Mouse (Mus musculus): ENCODE measurements around the gene Cep152. TPM values are rescaled to one million over a fixed set of nuclear protein-coding genes. Genes with fewer than 3 reads are reported as not detected.

Gene Cep152
- polyA plus RNA-seq, 1 experiment from 2014 or later, result 4.0 TPM

DNA sequence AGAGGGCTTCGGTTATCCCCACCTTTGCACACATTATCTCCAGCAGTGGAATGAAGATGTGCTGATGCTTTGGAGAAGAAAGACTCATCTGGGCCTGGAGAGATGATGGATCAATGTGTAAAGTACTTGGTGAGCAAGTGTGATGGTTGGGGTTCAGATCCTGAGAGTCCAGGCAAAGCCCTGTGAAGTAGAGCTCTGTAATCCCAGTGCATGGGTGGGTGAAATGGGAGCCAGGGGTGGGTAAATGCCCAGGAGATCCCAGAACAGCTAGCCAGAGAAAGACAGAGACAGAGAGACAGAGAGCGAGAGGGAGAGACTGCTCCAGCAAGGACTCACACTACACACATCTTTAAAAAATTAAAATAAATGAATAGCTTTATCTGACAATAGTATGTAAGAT lies 28.4 kb upstream of the Cep152 start:
- H3K27me3 ChIP-seq (ENCODE audit: control insufficient read depth, insufficient read depth, low read length), result no peaks in the 10 kb centered on the region
- no peak overlapping the region for H3K4me2 ChIP-seq (ENCODE audit: low read length)
- no peak overlapping the region for H3K27ac ChIP-seq (replicated peaks in 1 of 2; ENCODE audit: control insufficient read depth in 1 of 2, insufficient read depth in 1 of 2, low read depth in 2 of 2, low read length in 2 of 2)
- no peak for ATAC-seq (ENCODE audit: insufficient number of reproducible peaks, insufficient read depth, low FRiP score, low read depth)
- H3K4me3 ChIP-seq (ENCODE audit: control insufficient read depth in 1 of 2, insufficient read depth in 1 of 2, low read depth in 1 of 2, low read length in 2 of 2), result no peak overlapping the region
- no peaks in the 10 kb centered on the region for H3K36me3 ChIP-seq (ENCODE audit: control insufficient read depth, insufficient read depth, low read length)
- WGBS, result 81% methylated on average over 2 of the region's 2 CpGs
- H3K4me1 ChIP-seq (ENCODE audit: control insufficient read depth in 2 of 2, insufficient read depth in 2 of 2, low read length in 2 of 2), result no peaks in the 10 kb centered on the region
- no peaks in the 10 kb centered on the region for H3K9me3 ChIP-seq (ENCODE audit: control insufficient read depth, low read length)
- no peak overlapping the region for H3K9ac ChIP-seq (ENCODE audit: low read length)

DNA sequence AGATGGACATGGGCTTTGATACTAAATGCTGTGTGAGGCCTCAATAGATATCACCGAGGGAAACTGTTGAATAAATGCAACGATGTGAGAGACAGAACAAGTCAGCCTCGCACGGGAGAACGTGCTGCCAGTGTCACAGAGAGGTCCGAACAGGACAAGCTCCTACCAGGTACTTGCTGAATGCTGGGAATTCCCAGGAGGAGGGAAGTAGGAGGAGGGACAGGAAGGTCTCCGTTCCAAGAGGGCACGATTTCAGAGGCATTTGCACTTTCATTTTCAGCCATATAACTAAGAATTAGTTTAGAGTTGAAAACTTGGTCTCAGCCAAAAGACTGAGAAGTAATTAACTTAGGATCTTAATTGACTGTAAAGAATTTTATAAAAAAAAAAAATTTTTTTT lies 26.6 kb upstream of the Cep152 start:
- no peak for ATAC-seq (ENCODE audit: insufficient number of reproducible peaks, insufficient read depth, low FRiP score, low read depth)
- Histone ChIP-seq H3K36me3 (ENCODE audit: control insufficient read depth, insufficient read depth, low read length) (no peaks in the 10 kb centered on the region), H3K9ac (ENCODE audit: low read length) (no peak overlapping the region), H3K27ac (replicated peaks in 1 of 2; ENCODE audit: control insufficient read depth in 1 of 2, insufficient read depth in 1 of 2, low read depth in 2 of 2, low read length in 2 of 2) (no peak overlapping the region), H3K4me2 (ENCODE audit: low read length) (no peak overlapping the region), H3K4me1 (ENCODE audit: control insufficient read depth in 2 of 2, insufficient read depth in 2 of 2, low read length in 2 of 2) (0 out of 4 replicates have a peak, but pooled peaks cover 0 to 5% of the 10 kb centered on the region in 2 experiments), H3K27me3 (ENCODE audit: control insufficient read depth, insufficient read depth, low read length) (no peaks in the 10 kb centered on the region), H3K9me3 (ENCODE audit: control insufficient read depth, low read length) (no peaks in the 10 kb centered on the region), H3K4me3 (ENCODE audit: control insufficient read depth in 1 of 2, insufficient read depth in 1 of 2, low read depth in 1 of 2, low read length in 2 of 2) (no peak overlapping the region)
- WGBS, result 70% methylated on average over 8 of the region's 8 CpGs

DNA sequence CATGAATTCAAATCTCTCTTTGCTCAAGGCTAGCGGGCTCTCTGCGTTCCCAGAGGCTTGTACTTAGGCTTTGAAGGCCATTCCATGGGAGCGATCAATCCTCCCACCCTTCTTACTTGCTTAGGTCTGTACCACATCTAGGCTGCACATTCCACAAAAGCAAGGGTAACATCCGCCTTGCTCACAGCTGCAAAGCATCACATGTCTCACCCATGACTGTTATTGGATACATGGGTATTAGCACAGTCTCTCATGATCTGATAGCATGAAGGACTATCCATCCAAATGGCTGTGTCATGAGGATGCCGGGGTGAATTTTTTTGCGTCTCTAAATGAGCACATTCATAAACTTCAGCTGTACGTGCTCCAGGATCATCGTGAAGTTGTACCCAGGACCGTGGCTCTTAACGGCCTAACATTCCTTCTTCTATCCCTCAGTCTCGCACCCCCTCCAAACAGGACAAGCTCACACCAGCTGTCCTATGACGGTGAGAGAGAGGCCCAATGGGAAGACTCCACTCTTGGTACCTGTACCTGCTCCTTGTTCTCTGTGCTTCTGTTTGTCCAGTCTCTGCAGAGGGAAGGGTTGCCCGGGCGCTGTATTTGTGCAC lies 25.9 kb upstream of the Cep152 start:
- Histone ChIP-seq H3K9ac (ENCODE audit: low read length) (no peak overlapping the region), H3K36me3 (ENCODE audit: control insufficient read depth, insufficient read depth, low read length) (no peaks in the 10 kb centered on the region), H3K27me3 (ENCODE audit: control insufficient read depth, insufficient read depth, low read length) (no peaks in the 10 kb centered on the region), H3K4me1 (ENCODE audit: control insufficient read depth in 2 of 2, insufficient read depth in 2 of 2, low read length in 2 of 2) (0 out of 4 replicates have a peak, but pooled peaks cover 0 to 5% of the 10 kb centered on the region in 2 experiments), H3K27ac (replicated peaks in 1 of 2; ENCODE audit: control insufficient read depth in 1 of 2, insufficient read depth in 1 of 2, low read depth in 2 of 2, low read length in 2 of 2) (no peak overlapping the region), H3K4me2 (ENCODE audit: low read length) (no peak overlapping the region), H3K9me3 (ENCODE audit: control insufficient read depth, low read length) (no peaks in the 10 kb centered on the region), H3K4me3 (ENCODE audit: control insufficient read depth in 1 of 2, insufficient read depth in 1 of 2, low read depth in 1 of 2, low read length in 2 of 2) (no peak overlapping the region)
- ATAC-seq (ENCODE audit: insufficient number of reproducible peaks, insufficient read depth, low FRiP score, low read depth), result no peak
- 87% methylated on average over 14 of the region's 14 CpGs for WGBS

DNA sequence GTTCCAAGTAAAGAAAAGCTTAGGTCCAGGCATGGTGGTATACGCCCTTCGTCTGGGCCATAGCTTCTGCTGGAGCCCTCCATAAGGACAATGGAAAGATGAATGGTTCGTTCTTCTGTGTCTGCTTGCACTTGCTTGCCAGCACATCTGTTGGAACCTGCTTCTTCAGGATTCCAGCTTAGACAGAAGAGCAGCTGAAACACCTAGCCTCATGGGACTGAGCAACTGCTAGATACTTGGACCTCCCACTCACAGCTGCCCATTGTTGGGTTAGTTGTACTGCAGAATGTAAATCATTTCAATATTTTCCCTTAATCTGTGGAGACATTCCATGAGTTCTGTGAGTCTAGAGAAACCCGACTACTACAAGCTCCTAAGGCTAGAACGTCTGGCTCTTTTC lies 25.1 kb upstream of the Cep152 start:
- 87% methylated on average over 5 of the region's 5 CpGs for WGBS
- H3K27me3 ChIP-seq (ENCODE audit: control insufficient read depth, insufficient read depth, low read length), result no peaks in the 10 kb centered on the region
- no peak for ATAC-seq (ENCODE audit: insufficient number of reproducible peaks, insufficient read depth, low FRiP score, low read depth)
- 0 out of 4 replicates have a peak, but pooled peaks cover 0 to 5% of the 10 kb centered on the region in 2 experiments for H3K4me1 ChIP-seq (ENCODE audit: control insufficient read depth in 2 of 2, insufficient read depth in 2 of 2, low read length in 2 of 2)
- no peak overlapping the region for H3K9ac ChIP-seq (ENCODE audit: low read length)
- no peak overlapping the region for H3K4me3 ChIP-seq (ENCODE audit: control insufficient read depth in 1 of 2, insufficient read depth in 1 of 2, low read depth in 1 of 2, low read length in 2 of 2)
- no peaks in the 10 kb centered on the region for H3K36me3 ChIP-seq (ENCODE audit: control insufficient read depth, insufficient read depth, low read length)
- H3K27ac ChIP-seq (replicated peaks in 1 of 2; ENCODE audit: control insufficient read depth in 1 of 2, insufficient read depth in 1 of 2, low read depth in 2 of 2, low read length in 2 of 2), result no peak overlapping the region
- no peaks in the 10 kb centered on the region for H3K9me3 ChIP-seq (ENCODE audit: control insufficient read depth, low read length)
- H3K4me2 ChIP-seq (ENCODE audit: low read length), result no peak overlapping the region

DNA sequence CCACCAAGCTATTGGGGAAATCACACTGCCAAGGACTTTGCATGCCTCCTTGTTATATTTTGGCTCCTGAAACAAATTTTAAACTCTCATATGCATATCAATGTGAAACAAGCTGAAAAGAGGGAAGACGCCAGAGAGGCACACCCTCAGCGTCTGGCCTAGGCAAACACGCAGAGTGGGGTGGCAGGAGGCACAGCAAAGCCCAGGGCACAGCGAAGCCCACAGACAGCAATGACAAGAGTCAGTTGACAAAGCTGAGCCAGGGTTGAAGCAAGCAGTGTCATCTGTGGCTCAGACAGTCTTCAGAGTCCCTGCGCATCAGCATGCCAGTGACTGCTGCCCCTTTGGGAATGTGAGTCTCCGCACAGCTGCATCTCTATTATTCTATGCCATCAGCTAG lies 20.0 kb upstream of the Cep152 start:
- Histone ChIP-seq H3K4me3 (ENCODE audit: control insufficient read depth in 1 of 2, insufficient read depth in 1 of 2, low read depth in 1 of 2, low read length in 2 of 2) (no peak overlapping the region), H3K4me2 (ENCODE audit: low read length) (no peak overlapping the region), H3K36me3 (ENCODE audit: control insufficient read depth, insufficient read depth, low read length) (no peaks in the 10 kb centered on the region), H3K27me3 (ENCODE audit: control insufficient read depth, insufficient read depth, low read length) (no peaks in the 10 kb centered on the region), H3K9ac (ENCODE audit: low read length) (no peak overlapping the region), H3K9me3 (ENCODE audit: control insufficient read depth, low read length) (no peaks in the 10 kb centered on the region), H3K27ac (replicated peaks in 1 of 2; ENCODE audit: control insufficient read depth in 1 of 2, insufficient read depth in 1 of 2, low read depth in 2 of 2, low read length in 2 of 2) (no peak overlapping the region), H3K4me1 (ENCODE audit: control insufficient read depth in 2 of 2, insufficient read depth in 2 of 2, low read length in 2 of 2) (peaks cover 5 to 7% of the 10 kb centered on the region in 2 experiments; a peak in 2 of 4 replicates)
- 87% methylated on average over 6 of the region's 6 CpGs for WGBS
- ATAC-seq (ENCODE audit: insufficient number of reproducible peaks, insufficient read depth, low FRiP score, low read depth), result no peak

DNA sequence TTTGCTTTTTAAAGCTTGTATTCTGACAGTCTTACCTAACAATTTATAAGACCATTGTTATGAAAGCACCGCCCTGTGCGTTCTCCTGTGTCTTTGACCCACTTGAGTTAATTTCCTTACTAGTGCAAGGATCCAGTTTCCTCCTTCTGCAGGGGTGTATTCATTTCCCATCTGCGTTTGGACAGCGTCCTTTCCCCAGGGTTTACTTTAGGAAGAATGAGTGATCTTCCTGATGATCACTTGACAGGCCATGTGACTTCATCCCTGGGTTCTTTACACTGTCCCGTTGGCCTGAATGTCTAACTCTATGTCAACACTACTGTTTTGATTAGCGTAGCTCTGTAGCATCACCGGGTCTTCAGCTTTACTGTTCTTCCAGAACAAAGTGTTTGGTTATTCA lies 12.4 kb upstream of the Cep152 start:
- no peaks in the 10 kb centered on the region for H3K36me3 ChIP-seq (ENCODE audit: control insufficient read depth, insufficient read depth, low read length)
- 74% methylated on average over 7 of the region's 7 CpGs for WGBS
- no peak overlapping the region for H3K27ac ChIP-seq (replicated peaks in 1 of 2; ENCODE audit: control insufficient read depth in 1 of 2, insufficient read depth in 1 of 2, low read depth in 2 of 2, low read length in 2 of 2)
- no peak overlapping the region for H3K4me2 ChIP-seq (ENCODE audit: low read length)
- no peaks in the 10 kb centered on the region for H3K9me3 ChIP-seq (ENCODE audit: control insufficient read depth, low read length)
- no peak overlapping the region for H3K4me3 ChIP-seq (ENCODE audit: control insufficient read depth in 1 of 2, insufficient read depth in 1 of 2, low read depth in 1 of 2, low read length in 2 of 2)
- H3K9ac ChIP-seq (ENCODE audit: low read length), result no peak overlapping the region
- ATAC-seq (ENCODE audit: insufficient number of reproducible peaks, insufficient read depth, low FRiP score, low read depth), result no peak
- no peaks in the 10 kb centered on the region for H3K4me1 ChIP-seq (ENCODE audit: control insufficient read depth in 2 of 2, insufficient read depth in 2 of 2, low read length in 2 of 2)
- no peaks in the 10 kb centered on the region for H3K27me3 ChIP-seq (ENCODE audit: control insufficient read depth, insufficient read depth, low read length)

DNA sequence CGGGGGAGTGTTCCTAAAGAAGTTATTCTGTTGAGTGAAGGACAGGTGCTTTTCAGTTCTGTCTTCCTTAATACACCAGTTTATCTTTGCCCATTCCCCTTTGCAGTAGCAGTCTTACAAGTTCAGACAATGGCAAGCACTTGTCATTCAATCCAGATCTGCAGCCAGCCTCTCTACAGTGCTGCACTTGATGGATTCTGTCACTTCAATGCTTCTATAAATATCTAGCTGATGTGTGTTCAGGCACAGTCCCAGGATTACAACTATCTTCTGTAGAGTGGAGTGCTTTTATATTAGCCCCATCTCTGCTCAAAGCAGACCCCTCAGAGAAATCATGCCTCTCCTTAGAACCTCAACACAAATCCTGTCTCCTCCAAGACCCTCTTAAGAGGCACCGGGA lies 5.1 kb upstream of the Cep152 start:
- no peaks in the 10 kb centered on the region for H3K36me3 ChIP-seq (ENCODE audit: control insufficient read depth, insufficient read depth, low read length)
- peaks cover 8 to 24% of the 10 kb centered on the region in 2 experiments; a peak in 3 of 4 replicates for H3K4me1 ChIP-seq (ENCODE audit: control insufficient read depth in 2 of 2, insufficient read depth in 2 of 2, low read length in 2 of 2)
- ATAC-seq (ENCODE audit: insufficient number of reproducible peaks, insufficient read depth, low FRiP score, low read depth), result no peak
- H3K4me3 ChIP-seq (ENCODE audit: control insufficient read depth in 1 of 2, insufficient read depth in 1 of 2, low read depth in 1 of 2, low read length in 2 of 2), result no peak overlapping the region
- WGBS, result 43% methylated on average over 2 of the region's 2 CpGs
- no peak overlapping the region for H3K9ac ChIP-seq (ENCODE audit: low read length)
- H3K27me3 ChIP-seq (ENCODE audit: control insufficient read depth, insufficient read depth, low read length), result no peaks in the 10 kb centered on the region
- no peaks in the 10 kb centered on the region for H3K9me3 ChIP-seq (ENCODE audit: control insufficient read depth, low read length)
- peak overlapping the region; percentile 80 to 83 for H3K27ac ChIP-seq (replicated peaks in 1 of 2; ENCODE audit: control insufficient read depth in 1 of 2, insufficient read depth in 1 of 2, low read depth in 2 of 2, low read length in 2 of 2)
- no peak overlapping the region for H3K4me2 ChIP-seq (ENCODE audit: low read length)

DNA sequence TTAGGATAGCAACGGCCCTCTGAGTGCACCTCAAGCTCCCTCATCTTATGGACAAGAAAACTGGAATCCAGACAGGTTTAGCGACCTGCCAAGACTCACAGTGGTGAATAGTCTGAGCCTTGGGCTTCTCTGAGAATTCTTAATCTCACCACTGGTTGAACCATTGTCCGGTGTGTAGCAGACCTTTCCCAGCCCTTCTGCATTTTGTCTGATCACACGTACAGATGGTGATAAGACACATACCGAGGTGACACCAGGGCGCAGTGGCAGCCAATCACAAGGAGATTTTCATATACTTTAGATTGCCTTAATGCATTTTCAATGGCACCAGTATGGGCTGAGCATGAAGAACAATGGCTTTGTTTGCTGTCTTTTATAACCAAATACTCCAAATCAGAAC lies 3.6 kb upstream of the Cep152 start:
- Histone ChIP-seq H3K27ac (replicated peaks in 1 of 2; ENCODE audit: control insufficient read depth in 1 of 2, insufficient read depth in 1 of 2, low read depth in 2 of 2, low read length in 2 of 2) (peak overlapping the region; percentile 63 to 72), H3K27me3 (ENCODE audit: control insufficient read depth, insufficient read depth, low read length) (no peaks in the 10 kb centered on the region), H3K4me1 (ENCODE audit: control insufficient read depth in 2 of 2, insufficient read depth in 2 of 2, low read length in 2 of 2) (peaks cover 8 to 32% of the 10 kb centered on the region in 2 experiments), H3K9ac (ENCODE audit: low read length) (no peak overlapping the region), H3K4me3 (ENCODE audit: control insufficient read depth in 1 of 2, insufficient read depth in 1 of 2, low read depth in 1 of 2, low read length in 2 of 2) (no peak overlapping the region), H3K36me3 (ENCODE audit: control insufficient read depth, insufficient read depth, low read length) (no peaks in the 10 kb centered on the region), H3K4me2 (ENCODE audit: low read length) (peak overlapping the region; percentile 30; the same call in 1 of the 2 replicates), H3K9me3 (ENCODE audit: control insufficient read depth, low read length) (no peaks in the 10 kb centered on the region)
- ATAC-seq (ENCODE audit: insufficient number of reproducible peaks, insufficient read depth, low FRiP score, low read depth), result no peak
- WGBS, result 31% methylated on average over 6 of the region's 6 CpGs

Data from heart, embryonic 14.5 days (tissue).